Mouse (Mus musculus) 3134 (cell line): Measurements from ENCODE around the gene Tsc1.

Experiments
- DNase-seq: peaks from one replicate; pipeline ENCODE4 v3.0.0-alpha.2; 2011; ENCODE audit warnings: low spot score; ENCODE audit not compliant: insufficient read length; ENCODE audit errors: extremely low read depth

The Tsc1 gene

DNA sequence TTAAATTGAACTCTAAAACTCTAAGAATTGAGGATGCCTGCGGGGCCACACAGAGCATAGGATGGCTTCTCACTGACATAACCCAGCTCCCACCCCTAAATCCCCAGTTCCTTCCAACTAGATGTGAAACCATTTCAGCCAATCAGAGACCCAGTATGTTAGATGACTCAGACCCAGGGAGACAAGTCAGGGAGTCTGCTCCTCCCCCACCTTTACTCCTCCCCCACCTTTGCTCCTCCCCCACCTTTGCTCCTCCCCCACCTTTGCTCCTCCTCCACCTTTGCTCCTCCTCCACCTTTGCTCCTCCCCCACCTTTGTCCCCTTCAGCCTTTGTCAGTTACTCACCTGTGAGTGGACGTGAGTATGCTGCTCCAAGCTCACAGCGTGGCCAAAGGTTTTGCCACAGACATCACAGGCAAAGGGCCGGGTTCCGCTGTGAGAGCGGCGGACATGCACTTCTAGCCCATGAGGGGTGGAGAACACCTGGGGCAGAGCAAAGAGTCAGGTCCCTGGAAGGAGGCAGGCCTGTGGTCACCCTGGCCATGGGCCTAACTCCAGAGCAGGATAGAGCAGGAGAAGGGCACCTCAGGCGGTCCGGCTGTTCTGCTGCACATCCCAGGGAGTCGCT is 28.5 kb upstream of the Tsc1 start:
- DNase-seq, result no peak

DNA sequence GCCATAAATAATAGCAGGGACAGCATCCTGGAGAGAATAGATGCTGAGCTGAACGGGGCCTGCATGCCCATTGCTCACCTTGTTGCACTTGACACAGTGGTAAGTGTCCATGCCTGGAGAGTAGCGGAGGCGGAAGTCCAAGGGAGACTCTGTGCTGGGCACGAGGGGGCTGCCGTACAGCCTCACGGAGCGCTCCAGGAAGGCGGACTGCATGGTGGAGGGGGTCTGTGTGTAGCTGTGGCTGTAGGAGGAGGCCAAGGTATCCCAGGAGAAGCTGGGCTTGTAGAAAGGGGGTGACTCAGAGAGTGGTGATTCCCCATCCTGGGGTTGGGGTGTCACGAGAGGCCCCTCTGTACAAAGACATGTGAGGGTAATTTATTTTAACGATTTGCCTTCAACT is 27.4 kb upstream of the Tsc1 start:
- DNase-seq, result no peak

DNA sequence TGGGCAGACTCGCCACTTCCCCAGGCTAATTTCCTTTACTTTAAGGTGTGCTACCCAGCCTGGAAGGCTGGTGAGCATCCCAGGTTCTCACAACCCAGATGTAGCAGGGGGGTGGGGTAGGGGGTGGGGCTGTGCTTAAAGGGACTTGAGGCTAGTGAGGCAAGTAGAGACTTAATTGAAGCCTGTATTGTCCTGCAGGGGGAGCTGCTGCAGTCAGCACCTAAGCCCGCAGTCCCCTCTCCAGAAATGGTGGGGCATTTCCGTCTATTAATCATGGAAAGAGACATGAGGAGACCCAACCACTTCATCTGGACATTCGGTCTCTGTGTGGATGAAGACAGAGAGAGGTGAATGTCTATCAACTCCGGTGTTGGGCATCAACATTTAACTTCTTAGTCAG is 24.7 kb upstream of the Tsc1 start:
- no peak for DNase-seq

DNA sequence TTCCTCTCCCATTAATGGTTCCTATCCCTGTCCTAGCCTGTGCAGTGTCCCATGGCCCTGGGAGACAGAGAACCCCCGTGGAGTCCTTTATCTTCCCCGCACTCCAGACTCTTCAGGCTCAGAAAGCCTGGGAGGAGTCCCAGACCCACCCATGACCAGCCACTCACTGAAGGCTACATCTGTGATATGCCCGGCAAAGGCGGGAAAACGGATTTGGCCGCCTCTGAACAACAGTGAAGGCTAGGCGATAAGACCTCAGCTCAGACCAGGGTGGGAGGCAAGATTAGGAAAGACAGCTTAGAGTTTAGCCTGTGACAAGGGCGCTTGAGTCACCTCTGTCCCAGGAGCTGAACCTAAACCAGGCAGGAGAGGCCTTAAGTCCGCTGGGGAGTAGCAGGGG is 24.2 kb upstream of the Tsc1 start:
- no peak for DNase-seq

DNA sequence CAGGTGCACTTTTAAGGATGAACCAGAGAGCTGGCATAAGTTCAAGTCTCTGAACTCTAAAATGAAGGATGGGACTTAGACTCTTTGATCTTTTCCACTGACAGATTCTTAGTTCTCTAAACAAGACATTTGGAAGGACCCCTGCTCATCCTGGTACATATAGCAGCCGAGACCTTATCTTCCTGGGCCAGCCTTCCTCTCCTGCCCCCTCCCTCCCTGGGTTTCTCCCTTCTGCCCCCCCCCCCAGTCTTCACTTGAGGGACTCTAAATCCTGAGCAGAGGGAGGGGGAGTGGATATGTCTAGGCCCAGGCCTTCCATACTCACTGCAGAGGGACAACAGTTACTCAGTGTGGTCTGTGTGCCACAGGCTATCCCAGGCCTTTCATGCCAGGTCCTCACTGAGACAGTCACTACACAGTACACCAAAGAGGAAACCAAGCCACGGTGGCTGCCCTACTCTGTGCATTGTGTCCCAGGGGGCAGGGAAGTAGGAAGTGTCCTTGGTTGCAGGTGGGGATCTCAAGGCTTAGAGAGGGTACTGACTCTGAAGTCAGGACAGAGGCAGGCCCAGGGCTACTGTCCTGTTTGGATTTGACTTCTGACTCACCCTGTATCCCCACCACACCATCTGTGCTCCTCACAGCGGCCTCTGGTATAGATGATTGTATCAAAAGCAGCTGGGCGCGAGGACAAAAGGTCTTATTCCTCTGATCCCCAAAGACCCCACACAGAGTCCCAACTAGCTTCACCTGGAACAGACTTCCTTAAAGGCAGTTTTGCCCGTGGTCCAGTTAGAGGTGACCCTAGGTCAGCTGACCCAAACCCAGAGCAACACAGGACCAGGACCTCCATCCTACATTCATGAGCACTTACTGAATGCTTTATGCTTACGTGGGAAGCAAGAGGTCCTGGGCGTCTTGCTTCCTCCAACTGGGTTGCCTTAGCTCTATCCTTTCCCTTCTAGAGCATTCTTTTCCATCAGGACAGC is 23.2 kb upstream of the Tsc1 start:
- no peak for DNase-seq

DNA sequence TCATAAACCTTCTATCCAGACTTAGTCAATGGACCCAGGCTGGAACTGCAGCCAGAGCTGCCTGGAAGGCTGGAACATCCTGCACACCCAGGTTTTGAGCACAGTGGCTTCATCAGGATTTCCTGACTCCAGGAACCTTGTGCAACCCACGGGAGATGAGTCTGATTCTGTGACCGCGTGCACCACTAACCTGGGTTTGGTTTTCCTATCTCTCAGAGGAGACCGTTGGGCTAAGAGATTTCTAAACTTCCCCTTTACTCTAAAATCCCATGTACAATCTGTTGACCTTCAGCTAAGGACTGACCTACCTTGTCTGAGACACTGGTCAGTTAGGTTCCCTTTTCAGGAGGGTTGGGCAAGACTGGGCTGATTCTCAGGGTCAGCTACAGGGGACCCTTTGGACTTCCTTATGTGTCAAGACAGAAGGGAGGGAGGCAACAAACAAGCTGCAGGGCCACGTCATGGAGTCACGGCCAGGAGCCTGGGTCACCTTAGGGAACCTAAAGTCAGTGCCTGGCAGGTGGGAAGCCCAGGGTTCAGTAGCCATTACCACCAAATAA is 22.2 kb upstream of the Tsc1 start:
- DNase-seq, result no peak

DNA sequence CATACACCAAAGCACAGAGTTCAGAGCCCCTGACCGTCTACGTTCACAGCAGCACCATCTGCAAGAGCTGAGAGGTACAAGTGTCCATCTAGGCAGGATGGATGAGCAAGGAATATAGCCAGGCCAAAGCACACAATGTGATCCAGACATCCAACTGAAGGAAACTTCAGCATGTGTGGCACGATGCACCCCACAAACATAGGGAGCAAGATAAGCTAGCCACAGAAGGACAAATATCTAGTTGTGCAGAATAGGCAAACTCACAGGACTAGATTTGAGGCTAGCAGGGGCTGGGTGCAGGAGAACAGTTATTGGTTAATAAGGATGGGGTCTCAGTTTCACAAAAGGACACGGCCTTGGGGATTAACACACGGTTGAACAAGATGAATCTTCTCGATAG is 21.7 kb upstream of the Tsc1 start:
- no peak for DNase-seq

DNA sequence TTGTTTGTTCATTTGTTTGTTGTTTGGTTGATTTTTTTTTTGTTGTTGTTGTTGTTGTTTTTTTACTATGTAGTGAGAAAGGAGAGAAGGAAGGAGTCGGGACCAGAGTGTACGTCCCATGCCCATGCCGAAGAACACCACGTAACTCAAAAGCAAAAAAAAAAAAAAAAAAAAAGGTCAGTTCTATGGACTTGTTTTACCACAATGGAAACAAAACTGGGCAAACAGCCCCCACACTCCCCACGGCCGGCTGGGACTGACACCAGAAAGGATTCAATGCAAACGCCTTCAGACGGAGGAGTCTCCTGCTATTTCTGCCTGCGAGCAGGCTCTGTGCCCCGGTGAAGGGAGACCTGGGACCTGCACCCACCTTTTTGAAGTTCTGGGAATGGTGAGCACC is 20.5 kb upstream of the Tsc1 start:
- DNase-seq, result no peak

DNA sequence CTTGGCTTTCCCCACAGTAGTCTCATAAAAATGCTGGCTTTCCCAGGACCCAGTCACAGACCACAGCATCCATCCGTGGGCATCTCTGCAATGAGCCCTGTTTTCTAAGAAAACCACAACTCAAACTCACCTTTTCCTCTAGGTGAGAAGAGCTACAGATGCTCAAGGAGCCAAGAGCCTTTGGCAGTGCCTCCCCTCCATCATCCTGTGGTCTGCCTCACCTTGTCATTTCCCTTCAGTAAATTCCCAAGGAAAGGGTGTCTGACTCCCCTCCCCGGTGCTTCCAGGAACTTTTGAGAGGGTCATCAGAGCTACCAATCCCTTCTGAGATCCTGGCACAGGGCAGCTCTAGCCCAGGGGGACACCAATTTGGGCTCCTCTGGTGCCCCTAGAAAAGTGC is 19.9 kb upstream of the Tsc1 start:
- DNase-seq, result no peak

DNA sequence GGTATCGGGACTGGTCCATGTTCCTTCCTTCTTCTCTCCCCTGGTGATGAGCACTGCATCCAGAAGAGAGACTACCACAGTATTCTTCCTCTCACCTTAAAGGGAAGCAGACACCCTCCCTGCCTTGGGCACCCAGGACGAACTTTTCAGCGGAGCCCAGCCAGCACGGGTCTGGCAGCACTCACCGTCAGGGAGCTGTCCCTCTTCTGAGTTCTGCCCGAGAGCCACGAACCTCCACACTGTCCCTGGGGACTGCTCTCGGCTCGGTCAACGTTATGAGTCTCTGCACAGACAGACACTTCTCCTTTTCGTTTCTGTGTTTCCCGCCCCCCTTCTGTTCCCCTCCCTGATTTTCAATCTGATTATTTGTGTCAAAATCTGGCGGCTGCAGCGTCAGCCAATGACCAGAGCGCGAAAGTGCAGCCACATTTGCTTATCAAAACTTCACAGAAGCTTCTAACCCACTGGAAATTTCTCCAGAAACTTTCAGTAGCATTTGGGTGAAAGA is 19.3 kb upstream of the Tsc1 start, which contains the start of gene Gfi1b:
Gene Gfi1b, minus strand, starts transcription at position 319 of the 508 bp plus-strand sequence.
- DNase-seq, result no peak

DNA sequence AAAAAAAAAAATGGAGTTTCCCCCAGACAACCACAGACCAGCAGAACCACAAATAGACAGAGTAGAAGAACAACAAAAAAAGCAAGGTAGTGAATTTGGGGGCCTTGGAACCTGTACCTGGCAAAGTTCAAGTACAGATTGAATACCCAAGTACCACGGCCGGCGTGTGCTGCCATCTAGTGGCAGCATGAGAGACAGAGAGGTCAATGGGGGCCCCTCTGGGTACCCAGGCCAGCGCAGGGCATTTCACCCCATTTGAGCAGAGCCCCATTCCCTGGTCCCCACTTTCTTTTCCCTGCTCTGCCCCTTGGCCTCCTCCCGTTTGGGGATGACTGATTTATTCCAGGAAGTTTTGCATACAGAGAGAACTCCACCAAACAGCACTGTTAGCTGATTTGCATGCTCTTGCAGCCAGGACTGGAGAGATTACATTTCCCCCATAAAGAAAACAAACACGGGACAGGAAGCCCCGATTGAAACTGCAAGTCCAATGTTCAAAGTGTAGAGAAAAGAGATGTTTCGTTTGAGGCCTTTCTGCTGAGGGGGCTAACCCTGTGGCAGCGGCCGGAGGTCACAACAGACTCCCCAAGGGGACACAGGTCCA is 18.4 kb upstream of the Tsc1 start:
- no peak for DNase-seq

DNA sequence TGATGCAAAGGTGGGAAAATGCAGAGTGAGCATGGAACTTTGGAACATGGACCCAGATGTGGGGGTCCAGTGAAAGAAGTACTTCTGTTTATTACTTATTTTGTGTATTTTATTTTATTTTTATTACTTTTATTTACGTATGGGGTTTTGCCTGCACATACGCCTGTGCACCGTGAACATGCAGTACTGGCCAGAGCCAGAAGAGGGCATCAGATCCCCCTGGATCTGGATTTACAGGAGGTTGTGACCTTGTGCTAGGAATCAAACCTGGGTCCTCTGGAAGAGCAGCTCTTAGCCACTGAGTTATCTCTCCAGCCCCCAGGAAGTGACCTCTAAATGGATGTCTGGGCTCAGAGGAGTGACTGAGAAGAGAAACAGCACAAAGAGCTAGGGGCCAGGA is 16.2 kb upstream of the Tsc1 start:
- DNase-seq, result no peak

DNA sequence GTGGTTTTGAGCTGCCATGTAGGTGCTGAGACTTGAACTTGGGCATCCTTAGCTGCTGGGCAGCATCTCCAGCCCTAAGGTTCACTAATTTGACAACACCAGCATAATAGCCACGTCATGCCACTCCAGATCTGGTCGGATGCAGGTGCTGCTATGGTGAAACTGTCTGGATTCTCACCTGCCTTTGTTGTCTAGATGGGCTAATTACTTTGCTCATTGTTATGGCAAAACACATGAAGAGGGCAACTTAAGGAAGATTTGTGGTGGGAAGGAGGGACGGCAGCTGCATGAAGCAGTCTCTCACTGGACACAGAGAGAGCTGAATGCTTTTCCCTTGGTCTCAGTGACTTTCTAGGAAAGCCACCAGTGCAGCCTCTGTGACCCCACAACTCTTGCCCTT is 15.0 kb upstream of the Tsc1 start:
- no peak for DNase-seq

DNA sequence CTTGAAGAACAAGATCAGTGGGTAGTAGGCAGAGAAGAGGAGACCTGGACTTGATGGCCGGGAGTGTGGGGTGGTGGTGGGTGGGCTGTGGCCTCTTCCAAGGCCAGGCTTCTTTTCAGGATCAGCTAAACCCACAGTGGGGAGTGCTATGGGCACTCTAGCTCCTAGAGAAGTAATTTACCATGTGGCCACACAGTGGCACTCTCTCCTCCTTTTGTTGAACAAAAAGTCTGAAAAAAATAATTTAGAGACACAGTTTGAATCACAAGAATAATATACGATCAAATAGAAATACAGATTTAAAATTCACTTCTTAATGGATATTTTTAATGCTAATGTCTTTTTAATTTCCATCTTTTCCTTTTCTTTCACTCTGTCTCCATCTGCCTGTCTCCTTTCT is 13.0 kb upstream of the Tsc1 start:
- no peak for DNase-seq

DNA sequence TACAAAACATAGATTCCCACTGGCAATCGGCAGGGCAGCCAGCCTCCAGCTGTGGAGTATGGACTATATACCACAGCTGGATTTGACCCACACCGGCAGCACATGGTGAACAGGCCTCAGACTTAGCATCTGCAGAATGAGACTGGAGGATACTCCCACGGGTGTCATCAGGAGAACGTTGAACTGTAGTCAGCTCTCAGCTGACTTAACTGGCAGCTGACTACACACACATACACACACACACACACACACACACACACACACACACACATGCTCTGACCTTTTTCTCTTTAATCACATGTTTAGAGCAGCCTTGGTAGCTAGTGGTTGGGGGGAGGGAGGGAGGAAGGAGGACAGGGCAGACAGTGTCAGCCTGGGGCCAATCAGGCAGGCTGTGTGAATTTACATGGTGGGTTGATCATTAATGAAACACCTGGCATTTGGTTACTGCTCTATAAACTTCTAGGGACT is 11.1 kb upstream of the Tsc1 start:
- DNase-seq, result no peak

DNA sequence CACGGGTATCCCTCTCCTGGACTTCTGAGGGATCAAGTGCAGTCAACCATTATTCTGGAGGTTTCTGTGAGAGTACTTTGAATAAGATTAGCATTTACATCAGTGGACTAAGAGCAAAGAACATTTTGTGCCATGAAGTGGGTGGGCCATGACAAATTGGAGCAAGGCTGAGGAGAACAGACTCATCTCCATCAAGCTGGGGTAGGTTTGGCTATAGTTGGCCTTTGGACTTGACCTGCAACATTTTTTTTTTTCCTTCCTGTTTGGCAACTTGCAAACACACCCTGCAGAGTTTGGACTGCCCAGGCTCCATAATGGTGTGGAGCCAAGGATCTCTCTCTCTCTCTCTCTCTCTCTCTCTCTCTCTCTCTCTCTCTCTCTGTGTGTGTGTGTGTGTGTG is 8.4 kb upstream of the Tsc1 start:
- DNase-seq, result no peak

DNA sequence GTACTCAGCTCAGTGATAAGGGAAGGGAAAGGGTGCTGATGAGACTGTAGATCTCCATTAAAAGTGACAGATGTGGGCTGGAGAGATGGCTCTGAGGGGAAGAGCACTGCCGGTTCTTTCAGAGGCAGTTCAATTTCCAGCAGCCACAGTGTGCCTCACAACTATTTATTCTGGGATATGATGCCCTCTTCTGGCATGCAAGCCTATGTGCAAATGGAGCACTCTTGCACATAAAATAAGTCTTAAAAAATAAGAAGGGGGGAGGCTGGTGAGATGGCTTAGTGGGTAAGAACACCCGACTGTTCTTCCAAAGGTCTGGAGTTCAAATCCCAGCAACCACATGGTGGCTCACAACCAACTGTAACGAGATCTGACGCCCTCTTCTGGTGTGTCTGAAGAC is 7.9 kb upstream of the Tsc1 start:
- no peak for DNase-seq

DNA sequence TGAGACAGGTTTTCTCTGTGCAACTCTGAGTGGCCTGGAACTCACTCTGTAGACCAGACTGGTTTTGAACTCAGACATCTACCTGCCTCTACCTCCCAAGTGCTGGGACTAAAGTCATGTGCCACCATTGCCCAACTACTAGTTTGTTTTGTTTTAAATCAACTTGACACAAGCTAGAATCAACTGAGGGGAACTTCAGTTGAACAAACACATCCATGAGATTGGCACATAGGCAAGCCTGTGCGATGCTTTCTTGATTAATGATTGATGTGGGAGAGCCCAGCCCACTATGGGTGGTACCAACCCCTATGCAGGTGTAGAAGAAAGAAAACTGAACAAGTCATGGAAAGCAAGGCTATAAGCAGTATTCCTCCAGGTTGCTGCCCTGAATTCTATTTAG is 5.8 kb upstream of the Tsc1 start:
- no peak for DNase-seq

DNA sequence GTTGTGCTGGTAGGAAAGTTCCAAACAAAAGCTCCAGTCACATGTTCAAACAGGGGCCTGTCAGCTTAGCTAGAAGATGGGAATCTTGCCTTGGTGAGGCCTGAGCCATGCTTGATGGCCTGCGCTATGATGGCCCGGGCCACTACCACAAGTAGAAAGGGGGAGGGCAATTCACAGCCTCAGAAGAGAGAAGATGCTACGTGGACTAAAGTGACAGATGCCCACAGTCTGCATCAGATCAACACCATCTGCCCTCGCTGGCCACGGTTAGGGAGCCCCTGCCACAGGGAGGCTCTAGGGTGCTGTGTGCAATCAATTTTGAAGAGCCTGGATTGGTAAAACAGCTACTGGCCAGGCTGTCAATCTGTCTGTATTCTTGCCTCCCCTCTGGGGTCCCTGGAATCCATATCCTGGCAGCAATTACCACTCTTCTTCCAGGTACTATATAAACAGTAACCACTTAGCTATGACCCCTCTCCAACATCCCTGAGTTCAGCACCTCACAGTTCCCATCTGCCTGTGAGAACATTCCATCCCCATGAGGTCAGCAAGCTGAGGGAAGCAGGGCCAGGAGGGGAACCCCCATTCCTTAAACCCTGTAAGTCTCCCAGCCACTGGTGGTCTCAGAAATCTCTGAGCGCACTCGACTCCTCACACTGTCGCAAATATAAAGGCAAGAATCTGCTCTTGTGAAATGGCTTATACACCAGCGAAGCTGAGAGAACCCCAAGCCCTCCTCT is 3.8 kb upstream of the Tsc1 start:
- no peak for DNase-seq

DNA sequence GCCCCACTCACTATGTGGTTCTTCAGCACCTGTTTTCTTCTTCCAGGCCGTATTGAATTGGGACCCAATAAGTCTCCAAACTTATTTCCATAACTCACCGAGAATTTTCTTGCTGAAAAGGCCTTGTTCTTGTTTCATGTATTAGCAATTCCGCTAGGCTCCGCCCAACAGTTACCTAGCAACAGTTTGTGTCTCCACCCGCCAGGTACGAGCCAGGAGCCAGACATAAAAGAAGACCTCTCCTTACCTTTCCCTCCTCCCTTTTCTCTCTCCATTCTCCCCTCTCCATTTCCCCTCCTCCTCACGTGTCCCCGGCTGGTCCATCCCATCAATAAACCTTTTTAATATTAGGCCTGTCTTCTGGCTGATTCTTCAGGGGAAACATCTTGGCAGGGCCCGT is 2.7 kb upstream of the Tsc1 start:
- DNase-seq, result no peak
